Mouse (Mus musculus) gastrocnemius, postnatal 4 days (tissue): ENCODE results near the gene Pdpn. TPM values are rescaled to one million over a fixed set of nuclear protein-coding genes. Genes with fewer than 3 reads are reported as not detected.

ENCODE experiments used
- DNase-seq, 2 experiments: peaks; one replicate each; pipeline ENCODE4 v3.0.0; 2021 to 2022; ENCODE audit warnings: low spot score in 2 of 2, mixed read lengths in 2 of 2
- total RNA-seq, 2 experiments: library from RNA; stranded (reverse); gene quantifications; 2 replicates each; pipeline ENCODE4 v1.2.3; 2021

Pdpn gene
- total RNA-seq, 2 experiments from 2014 or later, result 36.8 to 40.9 TPM

- no peak for DNase-seq
Measured at GRCm38 (mm10) chr4:143300113-143300688, 837 bp upstream of the Pdpn start.

- peak; percentile 18 to 40 for DNase-seq
Measured at GRCm38 (mm10) chr4:143298431-143299315, 691 bp downstream of the Pdpn start.

- no peak for DNase-seq
Measured at GRCm38 (mm10) chr4:143297016-143297556, 2.3 kb downstream of the Pdpn start.

DNA sequence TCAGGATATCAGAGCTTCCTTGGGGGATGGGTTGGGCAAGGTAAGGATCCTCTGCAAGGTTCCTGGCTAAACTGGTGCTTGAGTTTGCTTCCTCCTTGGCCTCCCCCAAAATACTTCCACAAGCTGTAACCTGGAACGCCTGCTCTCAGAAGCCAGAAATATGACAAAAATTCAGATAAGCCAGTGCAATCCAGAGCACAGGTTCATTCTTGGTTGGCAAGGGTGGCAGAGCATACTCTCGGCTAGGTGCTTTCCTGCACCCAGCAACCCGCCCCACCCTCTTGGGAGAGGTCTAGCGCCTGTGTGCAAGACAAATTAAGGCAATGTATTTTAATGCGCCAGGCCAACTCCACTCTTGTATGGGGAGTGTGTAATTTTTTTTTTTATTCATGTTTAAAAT, 3.2 kb downstream of the Pdpn start:
- DNase-seq, result no peak

DNA sequence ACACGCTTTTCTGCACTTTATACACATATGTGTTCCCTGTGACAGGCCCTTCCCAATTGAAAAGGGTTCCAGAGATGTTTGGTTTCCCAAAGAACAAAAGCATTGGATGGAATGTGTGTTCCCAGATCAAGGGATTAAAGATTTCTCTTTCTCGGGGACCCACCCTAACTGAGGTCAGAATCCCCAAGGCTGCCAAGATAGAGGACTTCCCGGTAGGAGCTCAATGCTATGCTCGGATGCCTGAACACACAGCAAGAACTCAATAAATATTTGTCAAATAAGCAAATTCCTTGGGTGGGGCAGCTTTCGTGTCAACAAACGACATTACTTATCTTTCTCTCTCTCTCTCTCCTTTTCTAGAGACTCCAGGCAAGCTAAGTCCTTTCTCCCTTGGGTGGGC, 5.0 kb downstream of the Pdpn start:
- no peak for DNase-seq

DNA sequence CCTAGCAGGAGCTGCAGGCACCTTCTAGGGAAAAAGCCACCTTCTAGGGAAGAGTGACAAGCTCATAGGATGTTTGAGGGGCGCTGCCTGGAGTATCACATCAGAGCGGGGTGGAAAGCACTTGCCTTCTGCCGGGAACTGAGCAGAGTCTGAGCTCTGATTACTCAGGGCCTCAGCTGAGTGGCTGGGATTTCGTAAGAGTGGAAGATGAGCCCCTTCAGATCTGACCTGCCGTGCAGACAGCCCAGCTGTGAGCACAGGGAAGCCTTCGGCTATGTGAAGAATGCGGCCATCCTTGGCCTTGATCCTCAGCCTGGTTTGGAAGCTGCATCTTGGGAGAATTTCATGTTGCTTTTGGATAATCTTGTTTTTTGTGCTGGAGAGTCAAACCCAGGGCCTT, 10.5 kb downstream of the Pdpn start:
- DNase-seq, result no peak

GRCm38 (mm10) chr4:143288473-143288872, 10.9 kb downstream of the Pdpn start:
- no peak for DNase-seq

- no peak for DNase-seq
Measured at GRCm38 (mm10) chr4:143287065-143287464, 12.3 kb downstream of the Pdpn start.

DNA sequence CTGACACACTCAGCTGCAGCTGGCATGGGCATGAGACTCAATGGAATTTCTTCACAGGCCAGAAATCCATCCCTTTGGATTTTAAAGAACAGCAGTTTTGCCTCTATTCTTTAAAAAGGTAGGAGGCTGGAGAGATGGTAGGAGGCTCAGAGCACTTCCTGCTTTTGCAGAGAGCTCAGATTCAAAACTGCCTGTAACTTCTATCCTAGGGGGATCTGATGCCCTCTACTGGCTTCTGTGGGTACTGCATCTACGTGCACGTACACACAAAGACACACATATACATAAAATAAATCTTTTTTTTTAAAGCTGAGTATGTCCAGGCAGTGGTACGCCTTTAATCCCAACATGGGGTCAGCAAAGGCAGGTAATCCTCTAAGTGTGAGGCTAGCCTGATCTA, 19.2 kb downstream of the Pdpn start:
- peak; percentile 30 to 48 for DNase-seq

GRCm38 (mm10) chr4:143279661-143280060, 19.7 kb downstream of the Pdpn start:
- DNase-seq, result peak; percentile 23 to 60

- DNase-seq, result no peak
Measured at GRCm38 (mm10) chr4:143279016-143279415, 20.3 kb downstream of the Pdpn start.

DNA sequence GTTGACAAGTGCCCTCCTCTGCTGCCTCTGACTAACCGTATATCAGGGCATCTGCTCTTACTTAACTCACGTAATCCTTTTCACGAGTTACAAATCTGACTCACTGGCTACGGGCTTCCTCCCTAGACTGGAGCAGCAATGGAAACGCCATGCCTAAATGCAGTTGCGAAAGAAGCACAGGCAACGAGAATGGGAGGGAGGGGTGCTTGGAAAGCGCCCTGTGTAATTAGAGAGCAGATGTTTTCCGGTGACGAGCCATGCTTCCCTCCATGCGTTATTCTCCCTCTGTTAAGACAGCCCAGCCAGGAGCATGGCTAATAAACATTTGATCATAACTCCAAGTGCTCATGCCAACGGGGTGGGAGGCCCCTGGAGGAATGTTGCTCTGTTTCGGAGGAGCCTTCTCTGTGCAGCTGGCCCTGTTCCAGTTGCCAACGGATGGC, 20.9 kb downstream of the Pdpn start:
- DNase-seq, result peak; percentile 21 to 58

DNA sequence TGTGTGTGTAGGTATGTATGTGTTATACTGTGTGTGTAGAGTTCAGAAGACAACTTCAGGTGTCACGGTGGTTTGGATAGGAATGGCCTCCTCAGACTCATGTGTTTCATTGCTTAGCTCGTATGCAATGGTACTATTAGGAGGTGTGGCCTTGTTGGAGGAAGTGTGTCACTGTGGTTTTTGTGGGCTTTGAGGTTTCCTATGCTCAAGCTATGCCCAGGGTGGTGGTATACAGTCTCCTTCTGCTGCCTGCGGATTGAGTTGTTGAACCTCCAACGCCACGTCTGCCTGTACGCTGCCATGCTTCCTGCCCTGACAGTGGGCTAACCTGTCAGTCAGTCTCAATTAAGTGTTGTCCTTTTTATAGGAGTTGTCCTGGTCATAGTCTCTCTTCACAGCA, 22.0 kb downstream of the Pdpn start:
- no peak for DNase-seq

GRCm38 (mm10) chr4:143271571-143271970, 27.8 kb downstream of the Pdpn start:
- no peak for DNase-seq

- DNase-seq, result no peak
Measured at GRCm38 (mm10) chr4:143270903-143271302, 28.5 kb downstream of the Pdpn start.

- DNase-seq, result no peak
Measured at GRCm38 (mm10) chr4:143262696-143263095, 36.7 kb downstream of the Pdpn start.

DNA sequence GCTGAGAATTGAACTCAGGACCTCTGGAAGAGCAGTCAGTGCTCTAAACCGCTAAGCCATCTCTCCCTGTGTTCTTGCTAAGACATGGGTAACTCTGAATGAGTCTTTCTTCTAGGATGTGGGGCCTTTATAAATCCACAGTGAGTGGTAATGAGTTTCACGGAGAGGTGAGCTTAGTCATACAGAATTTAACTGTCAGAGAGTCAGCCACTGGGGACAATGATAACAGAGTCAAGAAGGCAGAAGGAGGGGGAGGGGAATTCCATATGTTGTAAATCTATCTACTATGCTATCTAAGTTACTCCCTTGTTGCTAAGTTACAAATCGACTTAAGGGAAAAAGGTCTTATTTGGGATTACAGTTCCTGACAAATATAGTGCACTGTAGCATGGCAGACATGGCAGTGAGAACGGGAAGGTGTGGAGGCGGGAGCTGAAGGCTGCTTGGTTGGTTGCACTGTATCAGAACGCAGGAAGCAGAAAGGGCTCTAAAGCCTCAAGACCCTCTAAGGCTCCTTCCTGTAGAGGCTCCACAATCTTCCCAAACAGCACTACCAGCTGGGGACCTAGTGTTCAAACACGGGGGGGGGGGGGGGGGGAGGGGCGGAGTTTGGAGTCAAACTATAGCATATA, 39.5 kb downstream of the Pdpn start:
- no peak for DNase-seq

- DNase-seq, result peak; percentile 64 to 73
Measured at GRCm38 (mm10) chr4:143258517-143258916, 40.8 kb downstream of the Pdpn start.

DNA sequence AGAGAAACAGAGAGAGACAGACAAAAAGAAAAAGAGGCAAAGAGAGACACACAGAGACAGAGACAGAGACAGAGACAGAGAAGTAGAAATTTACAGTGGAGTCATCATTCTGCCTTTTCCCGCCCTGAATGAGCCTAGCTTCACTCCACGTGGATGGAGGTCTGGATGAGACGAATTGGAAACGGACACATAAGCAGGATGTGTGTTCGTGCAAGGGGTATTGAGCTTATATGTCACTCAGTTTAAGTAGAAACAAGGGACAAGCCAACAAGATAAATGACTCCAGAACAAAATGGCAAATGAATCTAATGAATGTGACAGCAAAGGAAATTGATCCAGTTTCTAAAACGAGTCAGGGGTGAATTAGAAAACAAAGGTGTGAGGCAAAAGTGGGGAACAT, 41.4 kb downstream of the Pdpn start:
- DNase-seq, result no peak

- DNase-seq, result no peak
Measured at GRCm38 (mm10) chr4:143255541-143255940, 43.8 kb downstream of the Pdpn start.

DNA sequence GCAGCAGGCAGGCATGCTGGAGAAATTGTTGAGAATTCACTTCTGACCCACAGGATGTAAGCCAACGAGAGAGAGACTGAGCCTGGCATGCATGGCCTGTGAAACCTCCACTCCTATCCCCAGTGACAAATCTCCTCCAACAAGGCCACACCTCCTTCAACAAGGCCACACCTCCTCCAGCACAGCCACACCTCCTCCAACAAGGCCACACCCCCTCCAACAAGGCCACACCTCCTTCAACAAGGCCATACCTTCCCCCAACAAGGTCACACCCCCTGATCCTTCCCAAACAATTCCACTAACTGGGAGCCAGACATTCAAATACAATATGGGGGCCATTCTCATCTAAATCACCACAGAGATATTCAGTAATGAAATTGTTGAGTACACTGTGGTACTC, 46.0 kb downstream of the Pdpn start:
- DNase-seq, result no peak

GRCm38 (mm10) chr4:143248050-143248449, 51.3 kb downstream of the Pdpn start:
- DNase-seq, result no peak
